Mouse (Mus musculus) erythroblast, adult 5-6 weeks (primary cell): ENCODE data around the gene Cyp4x1. TPM values are rescaled to one million over a fixed set of nuclear protein-coding genes. Genes with fewer than 3 reads are reported as not detected.

Experiments
- ATAC-seq: replicated peaks from 2 replicates; pipeline ENCODE4 v1.8.0; 2016; ENCODE audit warnings: moderate number of reproducible peaks, mild to moderate bottlenecking, moderate TSS enrichment, inconsistent platforms; ENCODE audit not compliant: poor library complexity, low FRiP score, severe bottlenecking
- total RNA-seq, 2 experiments: library from RNA; stranded (forward) in 1 of 2; stranded (reverse) in 1 of 2; fragments of 150-400 nt in 1 of 2; fragments of 200-764, 138-1000 nt in 1 of 2; gene quantifications; 2 replicates each; pipeline versions ENCODE4 v1.2.3 to v1.2.4; 2015 to 2017; ENCODE audit warnings: low replicate concordance in 2 of 2

Gene Cyp4x1
- total RNA-seq, 2 experiments from 2014 or later, result not detected

- no peak for ATAC-seq
Measured at GRCm38 (mm10) chr4:115093331-115093864, 40.7 kb downstream of the Cyp4x1 start.

DNA sequence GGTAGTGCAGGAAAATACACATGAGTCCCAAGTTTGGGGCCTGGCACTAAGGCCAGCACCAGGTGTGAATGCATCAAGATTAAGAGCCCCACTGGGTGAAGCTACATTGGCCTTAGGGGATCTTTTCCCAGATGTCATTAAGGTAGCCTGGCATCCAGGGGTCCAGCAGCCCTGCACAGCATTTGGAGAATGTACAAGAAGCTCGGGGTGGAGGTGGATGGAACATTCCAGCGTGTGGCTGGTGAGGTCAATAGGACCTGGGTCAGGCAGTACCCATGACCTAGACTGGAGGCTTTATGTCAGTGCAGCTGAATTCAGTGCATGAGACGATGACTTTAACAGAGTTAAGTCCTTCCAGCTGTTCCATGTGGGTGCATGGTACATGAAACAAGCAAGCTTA, 42.3 kb downstream of the Cyp4x1 start:
- ATAC-seq, result no peak

DNA sequence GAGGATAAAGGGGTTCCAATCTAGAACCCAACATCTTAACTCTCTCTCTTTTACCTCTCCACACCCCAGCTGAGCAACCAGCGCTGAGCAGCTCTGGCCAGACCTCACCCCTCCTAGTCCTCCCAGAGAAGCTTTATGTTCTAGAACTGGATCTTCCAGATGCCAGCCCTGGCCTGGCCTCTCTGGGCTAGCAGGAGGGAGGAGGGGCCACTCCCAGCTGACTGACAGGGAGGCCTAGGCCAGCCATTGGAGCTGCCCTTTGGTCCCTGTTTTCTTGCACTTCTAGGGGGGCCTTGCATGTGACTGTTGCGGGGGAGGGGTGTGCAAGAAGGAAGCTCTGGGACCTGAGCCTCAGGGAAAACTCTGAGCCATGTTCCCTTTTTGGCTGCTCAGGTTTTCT, 43.5 kb downstream of the Cyp4x1 start:
- peak; percentile 22; the same call in 1 of the 2 replicates for ATAC-seq

- ATAC-seq, result peak; percentile 82
Measured at GRCm38 (mm10) chr4:115088611-115089338, 45.3 kb downstream of the Cyp4x1 start, which contains the start of gene Pdzk1ip1. Gene Pdzk1ip1, plus strand, starts transcription at chr4:115088708.

GRCm38 (mm10) chr4:115086763-115087415, 47.2 kb downstream of the Cyp4x1 start:
- ATAC-seq, result no peak

GRCm38 (mm10) chr4:115086257-115086656, 47.8 kb downstream of the Cyp4x1 start:
- ATAC-seq, result no peak

DNA sequence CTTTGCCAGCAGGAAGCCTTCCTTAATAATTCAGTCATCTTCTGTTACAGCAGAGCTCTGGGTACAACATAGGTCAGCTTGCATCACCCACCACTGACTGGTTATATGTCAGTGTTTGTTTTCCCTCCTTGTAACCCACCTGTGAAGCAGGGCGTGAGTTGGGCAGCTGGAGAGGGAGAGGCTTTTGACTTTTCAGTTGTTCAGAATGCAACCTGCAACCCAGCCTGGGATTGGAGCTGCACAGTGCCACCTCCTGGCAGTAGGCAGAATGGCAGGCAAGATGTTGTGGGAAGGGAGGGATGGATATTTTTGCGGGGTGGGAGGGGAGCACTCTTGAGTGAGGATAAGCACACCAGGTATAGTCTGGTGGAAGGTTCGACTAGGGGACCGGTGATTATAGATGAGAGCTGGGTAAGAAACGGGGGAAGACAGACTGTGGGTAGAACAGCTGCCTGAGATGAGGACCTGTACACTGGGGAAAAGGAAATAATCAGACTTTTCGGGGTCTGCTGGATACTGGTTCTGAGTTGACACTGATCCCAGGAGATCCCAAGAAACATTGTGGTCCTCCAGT, 48.5 kb downstream of the Cyp4x1 start:
- peak; percentile 60 for ATAC-seq

GRCm38 (mm10) chr4:115083031-115083430, 51.0 kb downstream of the Cyp4x1 start:
- ATAC-seq, result no peak

DNA sequence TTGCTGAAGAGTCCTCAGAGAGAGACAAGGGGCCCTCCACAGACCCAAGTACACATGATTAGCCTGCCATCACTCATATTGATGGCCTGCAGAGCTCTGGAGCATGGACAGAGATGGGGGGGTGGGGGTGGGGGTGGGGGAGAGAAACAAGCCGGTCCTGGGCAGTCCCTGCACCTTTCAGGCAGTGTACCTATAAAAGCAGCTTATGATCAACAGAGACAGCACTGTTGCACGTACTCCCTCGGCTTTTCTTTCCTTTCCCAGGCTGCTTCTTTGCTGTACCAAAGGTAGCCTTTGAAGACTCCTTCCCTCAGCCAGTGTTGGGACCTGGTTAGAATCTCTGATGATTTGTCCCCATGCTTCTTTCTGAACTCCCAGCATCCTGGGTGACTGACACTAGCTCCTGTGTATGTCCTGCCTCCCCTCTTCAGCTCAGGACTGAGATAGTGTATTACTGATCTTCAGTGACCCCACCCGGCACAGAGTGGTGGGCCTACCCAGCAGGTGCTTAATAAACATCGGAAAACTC, 54.2 kb downstream of the Cyp4x1 start:
- no peak for ATAC-seq

GRCm38 (mm10) chr4:115078892-115079820, 54.9 kb downstream of the Cyp4x1 start:
- ATAC-seq, result no peak

- ATAC-seq, result no peak
Measured at GRCm38 (mm10) chr4:115075204-115075915, 58.7 kb downstream of the Cyp4x1 start.

- ATAC-seq, result no peak
Measured at GRCm38 (mm10) chr4:115074789-115075188, 59.3 kb downstream of the Cyp4x1 start.

DNA sequence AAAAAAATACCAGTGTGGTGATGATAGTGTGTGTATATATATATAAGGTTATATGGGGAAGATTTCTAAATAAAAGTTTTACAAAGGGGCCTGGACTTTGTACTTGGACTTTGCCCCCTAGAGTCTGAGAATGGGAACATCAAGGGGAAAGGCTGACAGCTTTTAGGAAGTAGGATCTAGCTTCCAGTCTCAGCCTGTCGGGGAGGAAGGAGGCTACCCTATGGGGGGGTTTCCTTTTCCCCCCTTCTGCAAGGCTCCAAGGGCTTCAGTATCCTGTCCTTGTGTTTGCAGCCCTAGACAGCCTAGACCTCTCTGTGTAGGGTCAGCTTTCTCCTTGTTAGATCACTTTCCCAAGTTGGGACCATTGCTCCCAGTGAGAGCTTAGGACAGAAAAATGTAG, 62.4 kb downstream of the Cyp4x1 start:
- ATAC-seq, result no peak

GRCm38 (mm10) chr4:115063518-115064239, 70.4 kb downstream of the Cyp4x1 start:
- no peak for ATAC-seq

DNA sequence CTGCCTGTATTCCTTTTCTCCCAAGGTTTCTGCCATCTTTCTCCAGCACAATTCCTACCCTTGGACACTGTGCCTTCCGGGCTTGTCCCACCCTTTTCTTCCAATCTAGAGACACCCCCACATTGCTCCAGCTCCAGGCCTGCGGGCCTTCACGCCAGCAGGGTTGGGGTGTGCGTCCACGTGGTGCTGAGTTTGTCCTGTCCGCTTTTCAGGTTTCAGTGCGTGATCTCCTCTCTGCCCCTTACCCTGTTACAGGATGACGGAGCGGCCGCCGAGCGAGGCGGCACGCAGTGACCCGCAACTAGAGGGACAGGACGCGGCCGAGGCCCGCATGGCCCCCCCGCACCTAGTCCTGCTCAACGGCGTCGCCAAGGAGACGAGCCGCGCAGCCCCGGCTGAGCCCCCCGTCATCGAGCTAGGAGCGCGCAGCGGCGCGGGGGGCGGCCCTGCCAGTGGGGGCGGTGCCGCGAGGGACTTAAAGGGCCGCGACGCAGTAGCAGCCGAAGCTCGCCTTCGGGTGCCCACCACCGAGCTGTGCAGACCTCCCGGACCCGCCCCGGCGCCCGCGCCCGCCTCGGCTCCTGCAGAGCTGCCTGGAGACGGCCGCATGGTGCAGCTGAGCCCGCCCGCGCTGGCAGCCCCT, 71.1 kb downstream of the Cyp4x1 start:
- ATAC-seq, result no peak

DNA sequence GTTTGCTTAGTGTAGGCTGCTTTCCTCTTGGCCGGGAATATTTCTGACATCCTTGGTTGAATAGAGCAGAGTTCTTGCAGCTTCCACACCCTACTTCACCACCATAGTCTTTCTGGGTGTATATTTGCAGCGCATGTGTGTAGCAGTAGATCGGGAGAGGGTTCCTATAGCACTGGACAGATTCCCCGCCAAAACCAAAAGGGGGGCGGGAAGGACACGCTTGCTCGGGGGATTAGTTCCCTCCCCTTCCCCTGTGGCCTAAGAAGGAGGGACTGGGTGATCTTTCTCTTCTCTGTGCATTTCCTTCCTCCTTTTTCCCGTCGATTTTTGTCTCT, 71.6 kb downstream of the Cyp4x1 start:
- ATAC-seq, result peak; percentile 16

- ATAC-seq, result no peak
Measured at GRCm38 (mm10) chr4:115060753-115061152, 73.3 kb downstream of the Cyp4x1 start.

DNA sequence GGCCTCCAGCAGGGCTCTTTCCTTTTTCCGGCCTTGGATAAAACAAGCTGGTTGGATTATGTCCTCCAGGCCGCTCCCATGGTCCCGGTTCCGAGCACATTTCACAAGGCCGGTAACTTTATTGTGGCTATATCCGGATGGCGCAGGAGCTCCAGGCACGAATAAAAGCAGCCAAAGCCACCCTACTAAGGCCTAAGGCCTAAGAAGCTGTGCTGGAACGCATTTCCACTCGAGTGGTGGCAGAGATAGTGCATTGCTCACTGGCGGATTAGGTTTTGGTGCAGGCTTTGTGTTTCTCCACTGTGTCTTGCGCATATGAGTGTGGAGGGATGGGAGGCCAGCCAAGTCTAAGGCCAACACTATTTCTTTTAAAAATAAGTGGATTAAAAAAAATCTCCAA, 74.2 kb downstream of the Cyp4x1 start:
- no peak for ATAC-seq
